Mouse (Mus musculus): ENCODE measurements at regions not wholly inside any gene's neighbourhood (a gene's known extent, or its start where the extent isn't known, plus 50 kb on each side); places are given as distances from the start of the nearest gene placed in this dataset.

- Histone ChIP-seq H3K36me3 (no peaks in the 10 kb centered on the region), H3K4me2 (no peak overlapping the region), H3K27ac (no peak overlapping the region), H3K9ac (no peak overlapping the region), H3K27me3 (no peaks in the 10 kb centered on the region), H3K4me3 (no peak overlapping the region), H3K9me3 (no peaks in the 10 kb centered on the region), H3K4me1 (peaks cover 9% of the 10 kb centered on the region; the same call in 1 of the 2 replicates)
- no peak for ATAC-seq (ENCODE audit: borderline replicate concordance, extremely low read depth, low FRiP score, low TSS enrichment)
- 82% methylated on average over 7 of the region's 7 CpGs for WGBS
Measured at GRCm38 (mm10) chr8:109085134-109085533, 408.7 kb upstream of the Pmfbp1 start.

DNA sequence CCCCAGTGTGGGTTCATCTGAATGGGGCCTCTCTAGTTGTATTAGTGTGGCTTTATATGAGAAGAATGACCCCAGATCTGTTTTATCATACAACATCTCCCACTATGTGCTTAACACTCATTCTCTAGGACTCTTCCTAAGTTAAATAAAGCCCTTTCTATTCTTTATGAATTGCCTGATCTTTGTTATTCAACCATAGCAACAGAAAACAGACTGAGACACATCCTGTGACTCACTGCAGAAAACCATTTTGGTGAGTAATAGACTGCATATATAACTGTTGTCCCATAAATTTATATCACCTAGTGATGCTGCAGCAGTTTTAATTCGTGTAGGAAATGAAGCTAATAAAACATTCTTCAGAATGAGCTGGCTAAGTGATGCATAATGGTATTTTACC lies 406.0 kb upstream of the Pmfbp1 start:
- no peak overlapping the region for H3K4me2 ChIP-seq
- ATAC-seq (ENCODE audit: borderline replicate concordance, extremely low read depth, low FRiP score, low TSS enrichment), result no peak
- 18% methylated on average over 1 of the region's 1 CpGs for WGBS
- H3K9me3 ChIP-seq, result no peaks in the 10 kb centered on the region
- H3K4me3 ChIP-seq, result no peak overlapping the region
- H3K4me1 ChIP-seq, result no peaks in the 10 kb centered on the region
- no peaks in the 10 kb centered on the region for H3K36me3 ChIP-seq
- H3K27ac ChIP-seq, result no peak overlapping the region
- no peaks in the 10 kb centered on the region for H3K27me3 ChIP-seq
- H3K9ac ChIP-seq, result no peak overlapping the region

- WGBS, result 89% methylated on average over 15 of the region's 15 CpGs
- H3K4me2 ChIP-seq, result no peak overlapping the region
- no peak overlapping the region for H3K4me3 ChIP-seq
- H3K27me3 ChIP-seq, result no peaks in the 10 kb centered on the region
- no peak overlapping the region for H3K27ac ChIP-seq
- H3K9me3 ChIP-seq, result no peaks in the 10 kb centered on the region
- no peak for ATAC-seq (ENCODE audit: borderline replicate concordance, extremely low read depth, low FRiP score, low TSS enrichment)
- no peaks in the 10 kb centered on the region for H3K4me1 ChIP-seq
- H3K9ac ChIP-seq, result no peak overlapping the region
- no peaks in the 10 kb centered on the region for H3K36me3 ChIP-seq
Measured at GRCm38 (mm10) chr8:109099671-109100070, 394.2 kb upstream of the Pmfbp1 start.

DNA sequence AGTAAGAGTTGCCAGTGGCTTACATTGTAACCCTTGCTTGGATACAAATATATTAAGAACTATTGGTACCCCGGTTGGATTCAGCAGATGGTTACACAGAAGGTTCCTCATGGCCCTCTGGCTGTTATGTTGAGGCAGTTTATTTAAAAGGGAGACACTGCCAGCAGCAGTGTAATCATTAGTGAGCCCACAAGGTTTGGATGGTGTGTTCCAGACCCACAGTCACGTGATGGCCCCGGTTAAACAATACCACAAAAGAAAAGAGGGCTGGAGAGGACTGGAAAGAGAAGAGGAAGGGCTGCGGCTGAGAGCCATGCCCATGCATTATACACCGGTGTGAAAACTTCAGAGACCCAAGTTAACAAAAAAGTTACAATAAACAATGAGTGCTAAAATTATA lies 392.4 kb upstream of the Pmfbp1 start:
- Histone ChIP-seq H3K27ac (no peak overlapping the region), H3K4me1 (peaks cover 7% of the 10 kb centered on the region), H3K9ac (no peak overlapping the region), H3K4me2 (no peak overlapping the region), H3K27me3 (no peaks in the 10 kb centered on the region), H3K36me3 (no peaks in the 10 kb centered on the region), H3K4me3 (no peak overlapping the region), H3K9me3 (no peaks in the 10 kb centered on the region)
- 86% methylated on average over 5 of the region's 5 CpGs for WGBS
- ATAC-seq (ENCODE audit: borderline replicate concordance, extremely low read depth, low FRiP score, low TSS enrichment), result no peak

DNA sequence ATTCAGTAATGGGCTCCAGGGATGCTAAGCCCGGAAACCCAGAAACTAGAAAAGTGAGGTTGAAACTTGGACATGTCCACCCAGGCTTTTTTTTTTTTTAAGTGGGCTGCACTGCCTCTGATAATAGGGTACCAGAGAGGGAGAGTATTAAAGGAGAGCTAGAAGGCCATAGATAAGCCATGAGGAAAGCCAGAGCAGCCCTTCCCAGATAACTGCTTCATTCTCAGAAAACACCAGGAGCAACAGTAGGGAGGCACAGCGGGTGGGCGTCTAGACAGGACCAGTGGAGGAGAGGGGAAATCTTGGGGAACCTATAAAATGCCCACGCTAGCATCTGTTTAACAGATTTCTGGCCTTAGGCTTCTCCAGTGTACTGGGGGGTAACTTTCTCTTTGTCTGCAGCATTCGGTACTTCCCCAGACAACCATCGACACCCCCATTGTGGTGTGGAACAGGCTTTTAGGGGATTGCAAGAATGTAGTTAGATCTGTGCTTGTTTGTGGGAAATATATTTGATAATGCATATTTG lies 389.0 kb upstream of the Pmfbp1 start:
- Histone ChIP-seq H3K27ac (peak overlapping the region; percentile 16; the same call in 1 of the 2 replicates), H3K9ac (no peak overlapping the region), H3K4me1 (peaks cover 25% of the 10 kb centered on the region), H3K27me3 (no peaks in the 10 kb centered on the region), H3K4me2 (peak overlapping the region; percentile 29; the same call in 1 of the 2 replicates), H3K36me3 (no peaks in the 10 kb centered on the region), H3K4me3 (no peak overlapping the region), H3K9me3 (no peaks in the 10 kb centered on the region)
- WGBS, result 62% methylated on average over 6 of the region's 6 CpGs
- no peak for ATAC-seq (ENCODE audit: borderline replicate concordance, extremely low read depth, low FRiP score, low TSS enrichment)

- Histone ChIP-seq H3K27me3 (no peaks in the 10 kb centered on the region), H3K27ac (peak overlapping the region; percentile 16; the same call in 1 of the 2 replicates), H3K4me2 (peak overlapping the region; percentile 29; the same call in 1 of the 2 replicates), H3K9ac (no peak overlapping the region), H3K4me3 (no peak overlapping the region; the same call in 1 of the 2 replicates), H3K9me3 (no peaks in the 10 kb centered on the region), H3K36me3 (no peaks in the 10 kb centered on the region), H3K4me1 (peaks cover 25% of the 10 kb centered on the region)
- WGBS, result 26% methylated on average over 6 of the region's 6 CpGs
- ATAC-seq (ENCODE audit: borderline replicate concordance, extremely low read depth, low FRiP score, low TSS enrichment), result no peak
Measured at GRCm38 (mm10) chr8:109105693-109106092, 388.1 kb upstream of the Pmfbp1 start.

DNA sequence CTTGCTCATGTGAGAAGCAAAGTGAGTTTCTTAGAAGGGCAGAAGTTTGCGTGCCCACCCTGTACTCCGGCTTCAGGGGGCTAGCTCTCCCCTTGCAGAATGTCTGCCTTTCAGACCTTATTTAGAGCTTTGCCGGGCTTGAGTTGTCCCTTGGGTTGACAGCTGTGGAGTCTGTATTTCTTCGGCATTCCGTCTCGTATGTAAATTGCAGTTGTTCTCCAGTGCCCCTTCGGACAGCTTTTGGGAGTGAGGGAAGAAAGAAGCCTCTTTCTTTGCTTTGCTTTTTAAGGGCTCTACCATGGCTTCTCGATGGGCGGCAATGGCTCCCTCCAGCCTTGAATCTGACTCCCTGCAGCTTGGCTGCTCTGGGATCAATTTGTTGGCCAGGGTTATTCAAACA lies 386.9 kb upstream of the Pmfbp1 start:
- no peak for ATAC-seq (ENCODE audit: borderline replicate concordance, extremely low read depth, low FRiP score, low TSS enrichment)
- WGBS, result 63% methylated on average over 9 of the region's 9 CpGs
- Histone ChIP-seq H3K9me3 (no peaks in the 10 kb centered on the region), H3K4me1 (peaks cover 25% of the 10 kb centered on the region), H3K36me3 (no peaks in the 10 kb centered on the region), H3K27ac (peak overlapping the region; percentile 24; the same call in 1 of the 2 replicates), H3K4me3 (no peak overlapping the region), H3K27me3 (no peaks in the 10 kb centered on the region), H3K9ac (no peak overlapping the region), H3K4me2 (no peak overlapping the region)

DNA sequence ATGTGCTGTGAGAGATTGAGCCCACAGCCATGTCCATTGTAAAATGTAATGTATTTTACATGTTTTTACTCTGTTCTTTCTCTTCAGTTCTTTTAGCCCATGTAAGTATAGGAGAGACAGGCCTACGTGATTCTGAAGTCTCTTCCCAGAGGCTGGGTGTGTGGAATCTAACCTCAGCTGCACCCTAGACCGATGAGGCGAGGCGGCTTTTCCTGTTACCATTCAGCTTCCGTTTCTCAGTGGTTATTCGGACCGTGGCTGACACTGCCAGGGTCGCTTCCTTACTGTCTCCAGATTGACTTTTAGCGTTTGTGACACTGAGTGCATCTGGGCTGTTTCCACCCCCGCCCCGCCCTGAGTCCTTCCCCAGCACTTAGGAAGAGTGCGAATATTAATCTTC lies 386.1 kb upstream of the Pmfbp1 start:
- H3K4me2 ChIP-seq, result 0 out of 2 replicates have a peak overlapping the region, but pooled peaks have one; percentile 0
- no peak for ATAC-seq (ENCODE audit: borderline replicate concordance, extremely low read depth, low FRiP score, low TSS enrichment)
- H3K27ac ChIP-seq, result no peak overlapping the region
- H3K4me3 ChIP-seq, result no peak overlapping the region
- no peaks in the 10 kb centered on the region for H3K27me3 ChIP-seq
- no peak overlapping the region for H3K9ac ChIP-seq
- 51% methylated on average over 12 of the region's 12 CpGs for WGBS
- no peaks in the 10 kb centered on the region for H3K9me3 ChIP-seq
- no peaks in the 10 kb centered on the region for H3K36me3 ChIP-seq
- H3K4me1 ChIP-seq, result peaks cover 25% of the 10 kb centered on the region

DNA sequence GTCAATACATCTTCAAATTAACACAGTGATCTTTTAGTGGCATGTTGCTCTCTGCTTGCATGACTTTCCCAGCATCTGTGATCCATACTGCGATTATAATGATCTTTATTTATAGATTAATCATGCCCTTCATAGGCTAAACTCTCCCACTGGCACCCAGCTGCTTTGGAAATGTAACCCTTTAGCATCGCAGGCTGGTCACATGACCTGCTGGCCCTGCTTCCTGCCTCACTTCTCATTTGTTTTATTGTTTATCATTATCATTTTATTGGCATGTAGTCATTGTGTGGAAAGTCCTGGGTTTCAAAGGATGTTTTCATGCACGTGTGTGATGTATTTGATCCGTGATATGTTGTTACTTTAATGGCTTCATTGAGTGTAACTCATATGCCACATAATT lies 384.4 kb upstream of the Pmfbp1 start:
- Histone ChIP-seq H3K9me3 (no peaks in the 10 kb centered on the region), H3K27me3 (no peaks in the 10 kb centered on the region), H3K4me3 (no peak overlapping the region), H3K4me1 (peaks cover 25% of the 10 kb centered on the region), H3K36me3 (no peaks in the 10 kb centered on the region), H3K4me2 (no peak overlapping the region), H3K27ac (no peak overlapping the region), H3K9ac (no peak overlapping the region)
- no peak for ATAC-seq (ENCODE audit: borderline replicate concordance, extremely low read depth, low FRiP score, low TSS enrichment)
- 66% methylated on average over 4 of the region's 4 CpGs for WGBS

- no peak for ATAC-seq (ENCODE audit: borderline replicate concordance, extremely low read depth, low FRiP score, low TSS enrichment)
- H3K4me1 ChIP-seq, result no peaks in the 10 kb centered on the region
- whole genome bisulfite sequencing, result 46% methylated on average over 6 of the region's 6 CpGs
- no peaks in the 10 kb centered on the region for H3K36me3 ChIP-seq
- H3K4me2 ChIP-seq, result no peak overlapping the region
- H3K9me3 ChIP-seq, result no peaks in the 10 kb centered on the region
- no peak overlapping the region for H3K27ac ChIP-seq
- no peak overlapping the region for H3K4me3 ChIP-seq
- no peak overlapping the region for H3K9ac ChIP-seq
- no peaks in the 10 kb centered on the region for H3K27me3 ChIP-seq
Measured at GRCm38 (mm10) chr8:109121776-109122175, 372.1 kb upstream of the Pmfbp1 start.

DNA sequence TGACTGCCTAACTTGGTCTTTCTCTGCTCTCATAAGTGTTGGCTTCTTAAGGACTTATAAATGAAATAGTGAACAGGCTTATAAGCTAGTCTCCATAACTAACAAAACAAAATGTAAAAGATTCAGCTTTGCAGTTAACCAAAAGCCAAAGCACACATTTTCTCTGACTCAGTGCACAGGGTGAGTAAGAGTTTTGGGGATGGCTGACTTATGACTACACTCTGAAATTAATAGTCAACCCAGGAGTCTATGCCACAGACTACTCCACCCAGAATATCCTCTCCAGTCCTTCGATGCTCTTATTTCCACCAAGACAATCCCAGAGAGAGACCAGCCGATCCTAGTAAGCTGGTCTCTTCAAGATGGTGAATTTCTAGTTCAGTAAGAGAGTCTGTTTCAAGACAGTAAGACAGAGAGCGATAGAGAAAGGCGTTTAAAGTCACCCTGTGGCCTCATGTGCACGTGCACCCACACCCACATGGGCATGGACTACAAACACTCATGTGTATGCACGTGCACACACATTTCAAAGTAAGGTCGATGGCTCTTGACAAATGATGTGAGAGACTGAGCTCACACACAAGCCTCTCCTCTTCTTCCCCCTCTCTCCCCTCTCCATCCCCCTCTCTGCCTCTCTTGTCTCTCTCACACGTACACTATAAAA lies 351.2 kb upstream of the Pmfbp1 start:
- no peak overlapping the region for H3K4me3 ChIP-seq
- H3K4me2 ChIP-seq, result no peak overlapping the region
- H3K9ac ChIP-seq, result no peak overlapping the region
- H3K4me1 ChIP-seq, result no peaks in the 10 kb centered on the region
- no peak overlapping the region for H3K27ac ChIP-seq
- H3K9me3 ChIP-seq, result no peaks in the 10 kb centered on the region
- 52% methylated on average over 8 of the region's 8 CpGs for WGBS
- H3K36me3 ChIP-seq, result no peaks in the 10 kb centered on the region
- H3K27me3 ChIP-seq, result no peaks in the 10 kb centered on the region
- ATAC-seq (ENCODE audit: borderline replicate concordance, extremely low read depth, low FRiP score, low TSS enrichment), result no peak

- ATAC-seq (ENCODE audit: borderline replicate concordance, extremely low read depth, low FRiP score, low TSS enrichment), result no peak
- no peak overlapping the region for H3K4me2 ChIP-seq
- H3K9me3 ChIP-seq, result 0 out of 2 replicates have a peak, but pooled peaks cover 4% of the 10 kb centered on the region
- H3K27me3 ChIP-seq, result no peaks in the 10 kb centered on the region
- WGBS, result 51% methylated on average over 4 of the region's 4 CpGs
- no peaks in the 10 kb centered on the region for H3K36me3 ChIP-seq
- H3K4me3 ChIP-seq, result no peak overlapping the region
- H3K4me1 ChIP-seq, result no peaks in the 10 kb centered on the region
- H3K9ac ChIP-seq, result no peak overlapping the region
- H3K27ac ChIP-seq, result no peak overlapping the region
Measured at GRCm38 (mm10) chr8:109151711-109152110, 342.1 kb upstream of the Pmfbp1 start.
